Mouse (Mus musculus) limb, embryonic 13.5 days (tissue): ENCODE measurements around the gene St3gal2. TPM values are rescaled to one million over a fixed set of nuclear protein-coding genes. Genes with fewer than 3 reads are reported as not detected.
A peak's percentile ranks its signal among the peaks of the same experiment; 100 is the strongest.
"Not testable (repeated sequence)": the region's sequence is repeated elsewhere in the genome, so short reads cannot be mapped to it uniquely, and the experiment has no call there.

Experiments
- ATAC-seq: fragments of 200-750 bp; cut with Nextera tagmentation; 2 replicates; pipeline ENCODE4 v1.8.0; 2017; ENCODE audit warnings: low read depth, moderate number of reproducible peaks, moderate TSS enrichment; ENCODE audit not compliant: low FRiP score
- H3K27ac ChIP-seq: fragments of 300-500 bp; sonication (generic); 2 replicates; pipeline ENCODE4 v1.5.1; 2015; ENCODE audit warnings: inconsistent platforms, mild to moderate bottlenecking, moderate library complexity
- H3K27me3 ChIP-seq: fragments of 300-500 bp; sonication (generic); 2 replicates; pipeline ENCODE4 v1.6.1; 2015; ENCODE audit warnings: mild to moderate bottlenecking, inconsistent platforms
- H3K36me3 ChIP-seq: fragments of 300-500 bp; sonication (generic); 2 replicates; pipeline ENCODE4 v1.6.1; 2015; ENCODE audit warnings: inconsistent platforms, mild to moderate bottlenecking, moderate library complexity
- H3K4me1 ChIP-seq: fragments of 300-500 bp; sonication (generic); 2 replicates; pipeline ENCODE4 v1.6.1; 2015; ENCODE audit warnings: inconsistent platforms
- H3K4me2 ChIP-seq: fragments of 300-500 bp; sonication (generic); replicated peaks from 2 replicates; pipeline ENCODE4 v1.6.1; 2015; ENCODE audit warnings: inconsistent platforms, mild to moderate bottlenecking, moderate library complexity
- H3K4me3 ChIP-seq: fragments of 300-500 bp; sonication (generic); 2 replicates; pipeline ENCODE4 v1.5.1; 2015; ENCODE audit warnings: moderate library complexity, mild to moderate bottlenecking, inconsistent platforms
- H3K9ac ChIP-seq: fragments of 300-500 bp; sonication (generic); 2 replicates; pipeline ENCODE4 v1.6.1; 2015; ENCODE audit warnings: mild to moderate bottlenecking, inconsistent platforms
- H3K9me3 ChIP-seq: fragments of 300-500 bp; sonication (generic); 2 replicates; pipeline ENCODE4 v1.6.1; 2016; ENCODE audit warnings: inconsistent platforms
- WGBS: fragments of 180-500 bp; shearing (Covaris S2); methylation state at CpG from one replicate; pipeline ENCODE4 v1.1.7; 2015; 5-methylcytosine and 5-hydroxymethylcytosine counted together
- polyA plus RNA-seq: library from polyadenylated mRNA; unstranded; fragments of >200 nt; fragmentation: Nextera tagmentation; extraction: Ambion mirVana; gene quantifications from 2 replicates; pipeline ENCODE4 v1.2.1, GENCODE M21; 2015

The St3gal2 gene
- polyA plus RNA-seq, 1 experiment from 2014 or later = 34.5 TPM

DNA sequence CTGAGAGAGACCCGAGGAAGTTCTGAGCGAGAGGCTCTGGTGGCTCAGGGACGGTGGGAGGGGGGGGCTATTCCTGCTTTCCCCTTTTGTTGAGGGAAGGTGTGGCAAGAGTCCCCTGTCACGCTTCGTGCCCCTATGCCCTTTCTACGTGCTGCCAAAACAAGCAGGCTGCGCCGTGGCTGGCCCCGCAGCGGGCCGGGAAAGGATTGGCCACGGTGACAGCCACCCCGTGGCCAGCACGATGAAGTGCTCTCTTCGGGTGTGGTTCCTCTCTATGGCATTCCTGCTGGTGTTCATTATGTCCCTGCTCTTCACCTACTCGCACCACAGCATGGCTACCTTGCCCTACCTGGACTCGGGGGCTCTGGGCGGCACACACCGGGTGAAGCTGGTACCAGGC, 37.7 kb downstream of the St3gal2 start:
- Histone ChIP-seq H3K27ac (no peak overlapping the region), H3K36me3 (peaks cover 72% of the 10 kb centered on the region), H3K9ac (no peak overlapping the region), H3K4me3 (no peak overlapping the region), H3K4me2 (no peak overlapping the region), H3K27me3 (no peaks in the 10 kb centered on the region), H3K9me3 (no peaks in the 10 kb centered on the region), H3K4me1 (no peaks in the 10 kb centered on the region)
- no peak for ATAC-seq
- WGBS = 90% methylated on average over 19 of the region's 19 CpGs

DNA sequence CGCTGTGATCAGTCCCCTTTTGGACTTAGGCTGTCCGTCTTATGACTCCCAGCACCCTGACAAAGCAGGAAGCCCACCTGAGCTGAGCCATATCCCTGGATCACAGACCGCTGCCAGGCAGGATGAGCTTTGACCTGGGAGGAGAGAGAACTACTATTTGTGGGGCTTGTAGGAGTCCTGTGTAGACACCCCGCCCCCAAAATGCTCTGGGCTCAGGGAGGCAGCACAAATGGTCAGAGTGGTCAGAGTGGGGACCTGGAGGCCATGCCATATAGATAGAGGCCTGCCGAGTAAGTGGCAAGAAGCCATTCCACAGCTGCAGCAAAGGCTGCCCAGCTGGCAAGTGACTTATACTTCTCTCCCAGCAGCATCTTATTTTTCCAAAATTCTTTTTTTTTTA, 38.4 kb downstream of the St3gal2 start:
- Histone ChIP-seq H3K9ac (no peak overlapping the region), H3K9me3 (no peaks in the 10 kb centered on the region), H3K27me3 (no peaks in the 10 kb centered on the region), H3K4me1 (no peaks in the 10 kb centered on the region), H3K27ac (no peak overlapping the region), H3K4me3 (no peak overlapping the region), H3K36me3 (peaks cover 74% of the 10 kb centered on the region), H3K4me2 (no peak overlapping the region)
- ATAC-seq = no peak
- WGBS = 89% methylated on average over 5 of the region's 5 CpGs

DNA sequence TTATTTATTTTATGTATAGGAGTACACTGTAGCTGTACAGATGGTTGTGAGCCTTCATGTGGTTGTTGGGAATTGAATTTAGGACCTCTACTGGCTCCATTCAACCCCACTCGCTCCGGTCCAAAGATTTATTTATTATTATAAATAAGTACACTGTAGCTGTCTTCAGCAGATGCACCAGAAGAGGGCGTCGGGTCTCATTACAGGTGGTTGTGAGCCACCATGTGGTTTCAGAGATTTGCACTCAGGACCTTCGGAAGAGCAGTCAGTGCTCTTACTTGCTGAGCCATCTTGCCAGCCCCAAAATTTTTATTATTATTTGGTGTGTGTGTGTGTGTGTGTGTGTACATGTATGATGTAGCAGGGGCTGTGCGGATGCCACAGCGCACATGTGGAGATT, 38.8 kb downstream of the St3gal2 start:
- ATAC-seq, H3K4me1 ChIP-seq, H3K9ac ChIP-seq, H3K9me3 ChIP-seq, H3K27ac ChIP-seq, H3K4me2 ChIP-seq, H3K27me3 ChIP-seq, H3K4me3 ChIP-seq: not testable (repeated sequence)
- whole genome bisulfite sequencing = 94% methylated on average over 7 of the region's 7 CpGs
- peaks cover 76% of the 10 kb centered on the region for H3K36me3 ChIP-seq

DNA sequence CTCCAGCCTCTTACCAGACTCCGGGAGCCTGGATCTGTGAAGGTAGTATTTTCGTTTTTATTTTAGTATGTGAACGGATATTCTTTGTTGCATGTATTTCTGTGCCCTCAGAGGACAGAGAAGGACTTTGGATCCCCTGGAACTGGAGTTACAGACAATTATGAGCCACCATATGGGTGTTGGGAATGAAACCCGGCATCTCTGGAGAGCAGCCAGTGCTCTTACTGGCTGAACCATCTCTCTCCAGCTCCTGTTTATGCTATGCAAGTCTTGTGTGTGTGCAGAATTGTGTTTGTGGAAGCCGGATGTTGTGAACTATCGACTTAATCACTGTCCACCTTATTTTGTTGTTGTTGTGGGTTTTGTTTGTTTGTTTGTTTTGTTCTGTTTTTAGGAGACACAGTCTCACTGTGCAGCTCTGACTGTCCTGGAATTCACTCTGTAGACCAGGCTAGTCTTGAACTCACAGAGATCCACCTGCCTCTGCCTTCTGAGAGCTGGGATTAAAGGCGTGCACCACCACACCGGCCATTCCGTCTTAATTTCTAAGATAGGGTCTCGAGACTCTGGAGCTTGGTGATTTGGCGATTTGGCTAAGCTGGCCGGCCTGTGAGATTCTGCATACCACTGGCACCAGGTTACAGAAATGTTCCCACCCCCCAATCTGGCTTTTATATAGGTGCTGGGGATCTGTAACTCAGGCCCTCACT, 39.5 kb downstream of the St3gal2 start:
- Histone ChIP-seq H3K4me2 (no peak overlapping the region), H3K9me3 (no peaks in the 10 kb centered on the region), H3K4me1 (no peaks in the 10 kb centered on the region), H3K27ac (no peak overlapping the region), H3K27me3 (no peaks in the 10 kb centered on the region), H3K9ac (no peak overlapping the region), H3K4me3 (no peak overlapping the region), H3K36me3 (peaks cover 75% of the 10 kb centered on the region)
- WGBS = 94% methylated on average over 12 of the region's 12 CpGs
- no peak for ATAC-seq

DNA sequence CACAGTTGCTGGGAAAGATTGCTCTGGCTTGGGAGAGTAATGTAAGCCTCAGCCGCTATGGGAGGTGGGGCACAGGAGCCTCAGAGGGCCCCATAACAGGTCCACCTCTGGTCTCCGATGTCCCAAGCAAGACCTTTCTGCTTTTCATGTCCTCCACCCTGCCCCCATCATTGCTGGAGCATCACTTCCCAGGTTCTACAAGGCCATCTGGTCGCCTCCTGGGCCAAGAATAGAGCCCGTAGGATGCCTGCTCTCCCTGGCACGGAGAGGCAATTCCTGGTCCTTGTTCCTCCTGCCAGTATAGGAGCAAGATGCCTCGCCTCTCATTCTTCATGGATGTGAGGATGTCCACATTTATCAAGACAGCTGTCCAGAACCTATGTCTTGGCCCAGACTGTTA, 40.2 kb downstream of the St3gal2 start:
- WGBS = 94% methylated on average over 6 of the region's 6 CpGs
- Histone ChIP-seq H3K27me3 (no peaks in the 10 kb centered on the region), H3K36me3 (peaks cover 79% of the 10 kb centered on the region), H3K4me2 (no peak overlapping the region), H3K4me1 (no peaks in the 10 kb centered on the region), H3K27ac (no peak overlapping the region), H3K9ac (no peak overlapping the region), H3K4me3 (no peak overlapping the region), H3K9me3 (no peaks in the 10 kb centered on the region)
- no peak for ATAC-seq

DNA sequence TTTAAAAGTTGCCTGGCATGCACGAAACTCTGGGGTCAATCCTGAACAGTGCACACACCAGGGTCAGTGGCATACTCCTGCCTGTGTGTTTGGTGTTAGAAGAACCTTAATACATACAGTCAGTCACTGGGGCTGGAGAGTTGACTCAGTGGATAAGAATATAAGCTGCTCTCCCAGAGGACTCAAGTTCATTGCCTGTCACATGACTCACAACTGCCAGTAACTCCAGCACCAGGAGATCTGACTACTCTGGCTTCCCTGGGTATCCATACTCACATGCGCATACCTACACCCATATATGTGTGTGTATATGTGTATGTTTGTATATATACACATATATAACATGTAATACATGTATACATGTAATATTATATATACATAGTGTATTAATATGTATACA, 43.3 kb downstream of the St3gal2 start:
- ATAC-seq = no peak
- no peaks in the 10 kb centered on the region for H3K4me1 ChIP-seq
- WGBS = 92% methylated on average over 2 of the region's 2 CpGs
- no peaks in the 10 kb centered on the region for H3K9me3 ChIP-seq
- no peak overlapping the region for H3K9ac ChIP-seq
- no peak overlapping the region for H3K4me3 ChIP-seq
- no peaks in the 10 kb centered on the region for H3K27me3 ChIP-seq
- H3K36me3 ChIP-seq = peaks cover 83% of the 10 kb centered on the region
- no peak overlapping the region for H3K4me2 ChIP-seq
- no peak overlapping the region for H3K27ac ChIP-seq

DNA sequence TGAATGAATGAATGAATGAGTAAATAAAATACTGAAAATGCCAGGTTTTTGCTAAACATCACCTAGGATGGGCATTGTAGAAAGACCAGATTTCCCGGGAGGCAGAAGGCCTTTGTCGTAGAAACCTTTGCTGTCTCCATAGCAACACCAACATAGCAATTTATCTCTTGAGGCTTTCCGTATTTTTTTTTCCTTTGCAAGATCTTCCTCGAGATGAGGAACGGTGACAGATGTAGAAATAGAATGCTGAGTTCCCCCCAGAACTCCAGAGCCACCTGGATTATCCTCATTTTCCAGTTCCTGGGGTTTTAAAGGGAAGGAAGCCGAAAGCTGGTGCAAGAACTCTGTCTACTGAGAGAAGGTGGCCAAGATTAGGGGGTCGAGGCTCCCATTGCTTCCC, 44.9 kb downstream of the St3gal2 start:
- H3K4me1 ChIP-seq = no peaks in the 10 kb centered on the region
- no peak for ATAC-seq
- H3K27ac ChIP-seq = no peak overlapping the region
- H3K9ac ChIP-seq = no peak overlapping the region
- 88% methylated on average over 7 of the region's 7 CpGs for WGBS
- no peak overlapping the region for H3K4me2 ChIP-seq
- H3K9me3 ChIP-seq = no peaks in the 10 kb centered on the region
- no peak overlapping the region for H3K4me3 ChIP-seq
- H3K36me3 ChIP-seq = peaks cover 81% of the 10 kb centered on the region
- H3K27me3 ChIP-seq = no peaks in the 10 kb centered on the region

DNA sequence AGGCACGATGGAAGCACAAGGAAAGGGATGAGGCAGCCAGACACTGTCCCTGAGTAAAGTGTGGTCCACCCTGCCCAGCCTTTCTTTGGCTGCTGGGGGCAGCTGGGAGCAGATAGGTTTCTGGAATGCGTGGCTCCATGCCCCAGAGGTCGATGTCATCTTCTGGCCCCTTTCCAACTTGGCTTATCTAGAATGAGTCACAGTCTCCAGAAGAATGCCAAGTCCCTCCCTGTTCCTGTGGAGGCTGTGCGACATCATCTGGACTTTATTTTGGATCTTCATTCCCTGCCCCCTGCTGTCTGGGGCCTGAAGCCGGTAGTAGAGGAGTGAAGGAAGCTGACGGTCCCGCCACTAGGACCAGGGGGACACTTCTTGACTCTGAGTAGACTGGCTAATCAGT, 45.9 kb downstream of the St3gal2 start:
- Histone ChIP-seq H3K36me3 (peaks cover 76% of the 10 kb centered on the region), H3K9ac (no peak overlapping the region), H3K4me3 (no peak overlapping the region), H3K27me3 (no peaks in the 10 kb centered on the region), H3K4me1 (peaks cover 5% of the 10 kb centered on the region; the same call in 1 of the 2 replicates), H3K4me2 (no peak overlapping the region), H3K27ac (no peak overlapping the region), H3K9me3 (no peaks in the 10 kb centered on the region)
- ATAC-seq = no peak
- 61% methylated on average over 7 of the region's 7 CpGs for WGBS

DNA sequence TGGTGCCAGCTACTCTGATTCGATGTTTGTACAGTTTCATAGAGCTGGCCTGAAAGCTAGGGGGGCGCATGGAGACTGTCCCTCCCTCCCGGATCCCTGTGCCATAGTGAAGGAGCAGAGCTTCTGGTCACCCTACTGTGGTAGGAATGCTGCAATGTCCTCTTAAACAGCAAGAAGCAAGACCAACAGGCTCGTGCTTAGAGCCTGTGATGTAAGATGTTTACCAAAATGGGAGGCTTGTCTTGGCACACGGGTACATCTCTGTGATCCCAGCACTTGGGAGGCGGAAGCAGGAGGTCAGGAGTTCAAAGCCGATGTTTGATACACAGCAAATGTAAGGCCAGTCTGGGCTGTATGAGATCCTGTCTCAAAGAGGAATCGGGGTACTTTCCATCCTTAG, 46.9 kb downstream of the St3gal2 start:
- H3K4me2 ChIP-seq = no peak overlapping the region
- no peak overlapping the region for H3K9ac ChIP-seq

DNA sequence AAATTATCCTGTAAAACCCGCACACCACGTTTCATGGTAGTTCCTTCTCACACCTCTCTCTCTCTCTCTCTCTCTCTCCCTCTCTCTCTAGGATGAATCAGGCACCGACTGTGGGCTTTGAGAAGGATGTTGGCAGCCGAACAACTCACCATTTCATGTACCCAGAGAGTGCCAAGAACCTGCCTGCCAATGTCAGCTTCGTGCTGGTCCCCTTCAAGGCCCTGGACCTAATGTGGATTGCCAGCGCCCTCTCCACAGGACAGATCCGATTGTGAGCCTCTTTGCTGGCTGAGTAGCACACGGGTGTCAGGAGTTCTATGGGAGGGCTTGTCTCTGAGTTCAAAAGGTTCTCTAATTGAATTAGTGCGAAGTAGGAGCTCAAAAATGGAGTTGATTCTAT, 47.6 kb downstream of the St3gal2 start:
- 79% methylated on average over 9 of the region's 9 CpGs for WGBS
- Histone ChIP-seq H3K27ac (no peak overlapping the region), H3K36me3 (peaks cover 82% of the 10 kb centered on the region), H3K4me2 (no peak overlapping the region), H3K4me3 (no peak overlapping the region), H3K4me1 (peaks cover 11% of the 10 kb centered on the region; the same call in 1 of the 2 replicates), H3K27me3 (no peaks in the 10 kb centered on the region), H3K9me3 (no peaks in the 10 kb centered on the region), H3K9ac (no peak overlapping the region)
- ATAC-seq = no peak

More for the DNA sequence above, 46.9 kb downstream of the St3gal2 start:
- Histone ChIP-seq H3K4me1 (peaks cover 11% of the 10 kb centered on the region; the same call in 1 of the 2 replicates), H3K27me3 (no peaks in the 10 kb centered on the region), H3K36me3 (peaks cover 83% of the 10 kb centered on the region), H3K9me3 (no peaks in the 10 kb centered on the region), H3K4me3 (no peak overlapping the region), H3K27ac (no peak overlapping the region)
- no peak for ATAC-seq
- WGBS = 91% methylated on average over 8 of the region's 8 CpGs

DNA sequence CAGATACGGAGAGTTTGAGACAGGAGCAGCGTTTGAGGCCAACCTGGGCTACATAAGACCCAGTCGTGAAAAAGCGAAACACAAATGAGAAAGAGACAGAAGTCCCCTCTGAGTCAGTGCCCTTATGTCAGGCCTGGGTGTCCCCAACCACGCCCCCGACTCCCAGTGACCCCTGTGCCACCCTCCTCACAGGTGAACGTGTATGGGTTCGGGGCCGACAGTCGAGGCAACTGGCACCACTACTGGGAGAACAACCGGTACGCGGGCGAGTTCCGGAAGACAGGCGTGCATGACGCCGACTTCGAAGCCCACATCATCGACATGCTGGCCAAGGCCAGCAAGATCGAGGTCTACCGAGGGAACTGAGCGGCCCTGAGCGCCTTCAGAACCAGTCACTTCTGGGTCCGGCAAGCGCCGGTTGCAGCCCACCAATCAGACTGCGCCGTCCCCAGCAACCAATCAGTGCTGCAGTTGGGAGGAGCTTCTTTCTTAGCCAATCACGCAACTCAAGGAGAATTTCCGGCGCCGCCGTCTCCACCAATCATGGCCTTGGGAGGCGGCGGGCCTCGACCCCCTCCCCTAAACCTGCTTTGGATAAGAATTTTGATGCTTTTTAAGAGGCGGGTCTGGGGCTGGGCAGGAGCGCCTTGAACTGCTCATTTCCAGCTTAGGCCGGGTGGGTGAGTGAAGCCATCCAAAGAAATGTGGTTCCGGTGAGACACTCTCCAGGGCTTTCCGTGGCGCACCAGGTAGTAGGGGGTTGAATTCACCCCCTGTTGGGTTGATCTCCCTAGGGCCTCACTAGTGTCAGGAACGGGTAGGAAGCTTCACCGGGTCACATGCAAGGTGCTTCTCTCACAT, 50.4 kb downstream of the St3gal2 start:
- no peak overlapping the region; the same call in 1 of the 2 replicates for H3K27ac ChIP-seq
- H3K27me3 ChIP-seq = no peaks in the 10 kb centered on the region
- H3K9ac ChIP-seq = peak overlapping the region; percentile 62
- H3K4me1 ChIP-seq = peaks cover 11% of the 10 kb centered on the region; the same call in 1 of the 2 replicates
- H3K4me2 ChIP-seq = peak overlapping the region; percentile 73
- ATAC-seq = peak; percentile 96
- H3K4me3 ChIP-seq = peak overlapping the region; percentile 48
- peaks cover 85% of the 10 kb centered on the region for H3K36me3 ChIP-seq
- WGBS = 9% methylated on average over 45 of the region's 45 CpGs
- H3K9me3 ChIP-seq = no peaks in the 10 kb centered on the region

DNA sequence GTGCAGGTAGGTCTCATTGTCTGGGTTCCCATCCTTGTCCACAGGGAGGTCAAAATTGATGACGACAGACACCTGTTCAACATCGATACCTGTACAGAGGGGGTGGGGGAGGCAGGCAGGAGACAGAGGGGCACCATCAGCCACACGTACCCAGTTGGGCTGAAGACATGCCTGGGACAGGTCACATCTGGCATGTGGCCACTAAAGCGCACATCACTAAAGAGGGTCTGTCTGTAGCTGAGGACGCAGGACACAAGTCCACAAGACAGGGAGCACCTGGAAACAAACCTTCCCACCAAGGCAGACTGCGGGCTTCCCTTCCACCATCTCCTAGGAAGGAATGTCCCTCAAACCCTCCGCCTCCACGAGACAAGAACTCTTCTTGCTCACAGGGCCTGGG, 56.8 kb downstream of the St3gal2 start:
- not testable (repeated sequence) for ATAC-seq, H3K27ac ChIP-seq, H3K4me3 ChIP-seq, H3K9me3 ChIP-seq, H3K4me2 ChIP-seq, H3K27me3 ChIP-seq, H3K4me1 ChIP-seq, H3K9ac ChIP-seq
- WGBS = 94% methylated on average over 8 of the region's 8 CpGs
- peaks cover 79% of the 10 kb centered on the region for H3K36me3 ChIP-seq
